Mouse (Mus musculus) embryonic facial prominence, embryonic 14.5 days (tissue): ENCODE data around the gene Sdcbp2. TPM values are rescaled to one million over a fixed set of nuclear protein-coding genes. Genes with fewer than 3 reads are reported as not detected.
"Not testable (repeated sequence)": the region's sequence is repeated elsewhere in the genome, so short reads cannot be mapped to it uniquely, and the experiment has no call there.

Experiments
- ATAC-seq: fragments of 200-750 bp; cut with Nextera tagmentation; 2 replicates; pipeline ENCODE4 v1.8.0; 2017; ENCODE audit warnings: low read depth, moderate number of reproducible peaks, moderate TSS enrichment
- DNase-seq: peaks from one replicate; pipeline ENCODE4 v3.0.0-alpha.2; 2015; ENCODE audit warnings: low spot score
- H3K27ac ChIP-seq: fragments of 300-500 bp; sonication (generic); replicated peaks from 2 replicates; pipeline ENCODE4 v1.5.1; 2014; ENCODE audit warnings: low read depth, mild to moderate bottlenecking, low read length, moderate library complexity
- H3K27me3 ChIP-seq: fragments of 300-500 bp; sonication (generic); replicated peaks from 2 replicates; pipeline ENCODE4 v1.6.1; 2014; ENCODE audit warnings: low read length; ENCODE audit not compliant: control insufficient read depth, insufficient read depth
- H3K36me3 ChIP-seq: fragments of 300-500 bp; sonication (generic); 2 replicates; pipeline ENCODE4 v1.6.1; 2014; ENCODE audit warnings: low read length, mixed read lengths; ENCODE audit not compliant: control insufficient read depth, insufficient read depth
- H3K4me1 ChIP-seq: fragments of 300-500 bp; sonication (generic); 2 replicates; pipeline ENCODE4 v1.6.1; 2014; ENCODE audit warnings: antibody characterized with exemption, low read length; ENCODE audit not compliant: control insufficient read depth, insufficient read depth
- H3K4me2 ChIP-seq: fragments of 300-500 bp; sonication (generic); 2 replicates; pipeline ENCODE4 v1.6.1; 2014; ENCODE audit warnings: low read depth, mild to moderate bottlenecking, low read length, moderate library complexity, mixed read lengths
- H3K4me3 ChIP-seq: fragments of 300-500 bp; sonication (generic); 2 replicates; pipeline ENCODE4 v1.5.1; 2014; ENCODE audit warnings: low read depth, mild to moderate bottlenecking, low read length
- H3K9ac ChIP-seq: fragments of 300-500 bp; sonication (generic); 2 replicates; pipeline ENCODE4 v1.6.1; 2014; ENCODE audit warnings: low read depth, mild to moderate bottlenecking, low read length, moderate library complexity, mixed read lengths
- H3K9me3 ChIP-seq: fragments of 300-500 bp; sonication (generic); 2 replicates; pipeline ENCODE4 v1.6.1; 2016; ENCODE audit warnings: low read length; ENCODE audit not compliant: control insufficient read depth
- WGBS: fragments of 180-500 bp; shearing (Covaris S2); extraction: QIAGEN DNeasy Blood & Tissue Kit; methylation state at CpG from one replicate; pipeline ENCODE4 v1.1.7; 2014; 5-methylcytosine and 5-hydroxymethylcytosine counted together
- polyA plus RNA-seq: library from polyadenylated mRNA; unstranded; fragments of >200 nt; fragmentation: Nextera tagmentation; extraction: Ambion mirVana; gene quantifications from 2 replicates; pipeline ENCODE4 v1.2.1, GENCODE M21; 2014

Sdcbp2 gene
- polyA plus RNA-seq, 1 experiment from 2014 or later = 1.5 TPM

DNA sequence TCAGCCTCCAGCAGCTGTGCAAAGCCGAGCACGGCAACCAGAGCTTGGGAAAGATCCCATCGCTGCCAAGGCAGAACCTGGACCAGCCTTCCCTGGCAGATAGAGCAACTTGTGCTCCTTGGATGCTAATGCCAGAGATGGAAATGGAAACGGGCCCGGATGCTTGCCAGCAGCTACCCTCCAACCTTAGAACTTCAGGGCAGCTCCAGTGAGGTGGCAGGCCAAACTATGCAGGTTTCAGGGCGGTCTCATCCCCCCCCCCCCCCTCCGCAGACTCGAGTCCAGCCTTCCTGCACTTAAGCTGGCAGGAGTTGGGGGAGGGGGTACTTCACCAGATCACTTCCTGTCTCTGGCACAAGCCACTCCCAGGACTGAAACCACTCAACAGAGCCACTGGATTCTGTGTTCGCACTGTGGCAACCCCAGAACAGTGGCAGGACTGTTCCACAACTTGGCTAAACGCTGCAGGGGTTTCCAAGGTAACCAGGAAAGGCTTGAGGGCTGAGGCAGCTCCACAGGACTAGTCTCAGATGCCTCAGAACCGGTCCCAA is 33.1 kb downstream of the Sdcbp2 start:
- 37% methylated on average over 11 of the region's 11 CpGs for WGBS
- Histone ChIP-seq H3K9ac (no peak overlapping the region), H3K9me3 (no peaks in the 10 kb centered on the region), H3K4me3 (no peak overlapping the region), H3K27ac (peak overlapping the region; percentile 44; the same call in 1 of the 2 replicates), H3K4me1 (no peaks in the 10 kb centered on the region; the same call in 1 of the 2 replicates), H3K27me3 (no peaks in the 10 kb centered on the region), H3K4me2 (0 out of 2 replicates have a peak overlapping the region, but pooled peaks have one; percentile 10), H3K36me3 (no peaks in the 10 kb centered on the region)
- peak; percentile 62 for DNase-seq
- peak; percentile 44 for ATAC-seq

GRCm38 (mm10) chr2:151608435-151608834 is 36.0 kb downstream of the Sdcbp2 start:
- H3K4me2 ChIP-seq = no peak overlapping the region
- no peak overlapping the region for H3K4me3 ChIP-seq
- H3K4me1 ChIP-seq = no peaks in the 10 kb centered on the region; the same call in 1 of the 2 replicates
- no peaks in the 10 kb centered on the region for H3K27me3 ChIP-seq
- H3K9me3 ChIP-seq = no peaks in the 10 kb centered on the region
- DNase-seq (no peak), ATAC-seq (no peak)
- H3K36me3 ChIP-seq = no peaks in the 10 kb centered on the region
- WGBS = 75% methylated on average over 1 of the region's 1 CpGs
- H3K9ac ChIP-seq = no peak overlapping the region
- H3K27ac ChIP-seq = no peak overlapping the region

DNA sequence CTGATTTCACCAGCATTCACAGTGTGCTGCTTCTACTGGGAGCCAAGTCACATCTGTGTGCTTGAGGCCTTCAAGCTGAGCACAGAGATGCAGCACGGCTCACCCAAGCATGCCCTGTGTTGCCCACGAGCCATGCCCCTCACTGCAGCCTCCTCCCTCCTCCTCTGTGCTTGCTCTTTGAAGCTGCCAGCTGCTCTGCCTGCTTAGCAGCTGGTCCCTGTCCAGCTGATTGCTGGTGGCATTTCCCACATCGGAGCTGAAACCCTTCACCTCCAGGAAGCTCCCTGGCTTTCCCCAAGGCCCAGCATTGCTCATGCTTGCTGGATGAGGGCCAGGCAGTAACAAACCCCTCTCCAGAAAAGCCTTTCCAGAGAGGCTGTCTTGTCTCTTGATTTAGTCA is 37.6 kb downstream of the Sdcbp2 start:
- Histone ChIP-seq H3K27me3 (no peaks in the 10 kb centered on the region), H3K36me3 (no peaks in the 10 kb centered on the region), H3K9me3 (no peaks in the 10 kb centered on the region), H3K4me3 (no peak overlapping the region), H3K4me2 (no peak overlapping the region), H3K4me1 (no peaks in the 10 kb centered on the region), H3K9ac (no peak overlapping the region), H3K27ac (no peak overlapping the region)
- peak; percentile 48; the same call in 1 of the 2 replicates for ATAC-seq
- WGBS = 32% methylated on average over 3 of the region's 3 CpGs
- peak; percentile 58 for DNase-seq

DNA sequence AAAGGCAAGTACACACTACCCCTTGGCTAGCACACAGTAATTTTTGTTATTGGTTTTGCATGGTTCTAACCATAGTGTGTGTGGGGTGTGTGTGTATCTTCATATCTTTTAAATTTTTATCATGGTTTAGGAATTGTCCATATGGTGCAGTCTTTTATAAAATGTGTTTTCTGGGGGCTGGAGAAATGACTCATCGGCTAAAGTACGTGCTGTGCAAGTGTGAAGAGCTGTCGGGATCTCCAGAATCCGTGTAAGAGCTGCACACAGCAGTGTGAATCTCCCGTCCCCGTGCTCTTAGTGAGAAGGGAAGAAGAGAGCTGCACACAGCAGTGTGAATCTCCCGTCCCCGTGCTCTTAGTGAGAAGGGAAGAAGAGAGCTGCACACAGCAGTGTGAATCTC is 43.4 kb downstream of the Sdcbp2 start:
- H3K4me1 ChIP-seq, ATAC-seq: not testable (repeated sequence)
- WGBS = 80% methylated on average over 6 of the region's 8 CpGs

DNA sequence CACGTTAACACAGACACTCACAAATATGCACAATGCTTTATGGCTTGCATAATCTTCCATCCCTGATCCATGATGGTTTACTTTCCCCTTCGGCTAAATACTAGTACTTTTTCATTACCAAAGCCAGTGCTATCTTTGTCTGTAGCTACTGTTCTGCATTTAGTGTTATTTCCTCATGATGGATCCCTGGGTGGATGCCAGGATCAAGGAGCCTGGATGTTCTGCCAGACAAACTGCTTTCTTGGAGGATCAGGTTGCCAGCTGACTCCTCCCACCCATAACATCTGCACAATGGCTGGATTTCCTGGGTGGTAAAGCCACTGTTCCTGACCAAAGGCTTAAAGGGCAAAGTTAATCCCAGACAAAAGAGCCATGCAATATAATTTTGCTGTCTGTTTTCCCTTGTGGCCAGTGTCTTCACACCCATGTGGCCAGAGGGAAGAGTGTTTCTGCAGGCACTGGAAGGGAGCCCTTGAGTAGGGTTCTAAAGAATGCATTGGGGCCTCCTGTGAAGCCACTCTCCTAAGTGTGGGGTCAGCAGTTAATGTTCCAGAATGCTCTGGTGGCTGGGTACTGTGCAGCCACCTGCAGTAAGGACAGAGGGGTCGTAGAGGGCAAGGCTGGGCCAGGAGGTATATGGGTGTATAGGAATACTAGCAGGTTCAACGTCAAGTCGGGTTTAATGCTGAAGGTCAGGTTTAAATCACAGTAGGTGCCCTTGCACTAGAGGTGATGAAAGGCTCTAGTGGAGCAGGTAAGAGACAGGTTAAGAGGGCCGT is 44.3 kb downstream of the Sdcbp2 start:
- H3K4me1 ChIP-seq = no peaks in the 10 kb centered on the region
- no peaks in the 10 kb centered on the region for H3K9me3 ChIP-seq
- no peak overlapping the region for H3K4me2 ChIP-seq
- no peaks in the 10 kb centered on the region for H3K36me3 ChIP-seq
- 80% methylated on average over 6 of the region's 6 CpGs for WGBS
- no peak overlapping the region for H3K27ac ChIP-seq
- no peak overlapping the region for H3K9ac ChIP-seq
- ATAC-seq (no peak), DNase-seq (peak; percentile 31)
- no peak overlapping the region for H3K4me3 ChIP-seq
- H3K27me3 ChIP-seq = no peaks in the 10 kb centered on the region

More for the DNA sequence above, 43.4 kb downstream of the Sdcbp2 start:
- DNase-seq, H3K27ac ChIP-seq, H3K9me3 ChIP-seq, H3K9ac ChIP-seq, H3K4me3 ChIP-seq, H3K36me3 ChIP-seq, H3K4me2 ChIP-seq, H3K27me3 ChIP-seq: not testable (repeated sequence)

- Histone ChIP-seq H3K9ac (no peak overlapping the region), H3K4me1 (no peaks in the 10 kb centered on the region), H3K36me3 (no peaks in the 10 kb centered on the region), H3K4me2 (no peak overlapping the region), H3K27ac (no peak overlapping the region), H3K9me3 (no peaks in the 10 kb centered on the region), H3K4me3 (no peak overlapping the region), H3K27me3 (no peaks in the 10 kb centered on the region)
- ATAC-seq (no peak), DNase-seq (no peak)
- WGBS = 64% methylated on average over 3 of the region's 3 CpGs
Observed at GRCm38 (mm10) chr2:151623776-151624175, 51.4 kb downstream of the Sdcbp2 start.

DNA sequence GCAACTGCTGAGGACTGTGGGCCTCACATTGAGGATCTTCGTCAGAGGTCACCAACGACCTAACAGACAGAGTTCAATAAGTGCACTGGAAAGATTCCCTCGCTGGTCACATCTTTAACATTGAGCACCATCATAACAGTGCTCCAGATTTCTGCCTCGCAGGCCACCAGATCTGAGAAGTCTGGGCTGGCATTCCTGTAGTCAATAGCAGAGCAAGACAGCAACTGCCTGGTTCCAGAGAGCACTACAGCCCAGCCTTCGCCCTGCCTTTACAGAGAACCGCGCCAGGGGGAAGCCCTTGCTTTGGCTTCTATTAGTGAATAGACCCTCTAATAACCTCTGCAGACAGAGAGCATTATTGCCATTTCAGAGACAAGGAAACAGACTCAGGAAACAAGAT is 53.9 kb downstream of the Sdcbp2 start:
- H3K4me2 ChIP-seq = no peak overlapping the region

GRCm38 (mm10) chr2:151628011-151628410 is 55.6 kb downstream of the Sdcbp2 start:
- no peak for ATAC-seq
- no peak for DNase-seq

More for the DNA sequence above, 53.9 kb downstream of the Sdcbp2 start:
- Histone ChIP-seq H3K9ac (no peak overlapping the region), H3K4me3 (no peak overlapping the region), H3K27me3 (peaks cover 12% of the 10 kb centered on the region), H3K27ac (no peak overlapping the region), H3K36me3 (no peaks in the 10 kb centered on the region), H3K4me1 (0 out of 2 replicates have a peak, but pooled peaks cover under 1% of the 10 kb centered on the region), H3K9me3 (no peaks in the 10 kb centered on the region)
- ATAC-seq (no peak), DNase-seq (no peak)
- WGBS = 84% methylated on average over 7 of the region's 7 CpGs

More at GRCm38 (mm10) chr2:151628011-151628410, 55.6 kb downstream of the Sdcbp2 start:
- Histone ChIP-seq H3K9me3 (no peaks in the 10 kb centered on the region), H3K9ac (no peak overlapping the region), H3K4me2 (no peak overlapping the region), H3K27me3 (peaks cover 28% of the 10 kb centered on the region), H3K4me3 (no peak overlapping the region), H3K4me1 (0 out of 2 replicates have a peak, but pooled peaks cover 3% of the 10 kb centered on the region), H3K27ac (no peak overlapping the region), H3K36me3 (no peaks in the 10 kb centered on the region)
- 92% methylated on average over 3 of the region's 3 CpGs for WGBS
